Mouse (Mus musculus): ENCODE results near the gene Selenoh. TPM values are rescaled to one million over a fixed set of nuclear protein-coding genes. Genes with fewer than 3 reads are reported as not detected.
A peak's percentile ranks its signal among the peaks of the same experiment; 100 is the strongest.

Selenoh gene
- polyA plus RNA-seq, 1 experiment from 2014 or later = 272 TPM

DNA sequence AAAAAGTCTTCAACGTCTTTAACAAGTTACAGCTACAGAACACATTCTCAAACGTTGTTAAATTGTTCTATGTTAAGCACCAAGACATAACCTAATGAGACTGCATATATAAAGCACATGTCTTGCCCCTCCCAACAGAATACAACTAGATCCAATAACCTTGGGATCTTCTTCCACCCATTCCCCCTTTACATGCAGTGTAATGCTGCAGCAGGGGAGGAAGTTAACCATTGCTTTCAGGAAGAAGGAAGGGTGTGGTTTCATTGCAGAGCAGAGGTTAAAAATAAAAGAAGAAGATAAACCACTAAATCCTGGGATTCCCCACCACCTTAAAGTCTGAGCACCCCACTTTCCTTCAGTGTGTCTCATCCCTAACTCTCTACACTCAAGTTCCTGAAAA lies 47.9 kb downstream of the Selenoh start:
- Histone ChIP-seq H3K27ac (no peak overlapping the region), H3K36me3 (peaks cover 42% of the 10 kb centered on the region), H3K9me3 (no peaks in the 10 kb centered on the region), H3K9ac (replicated peaks) (no peak overlapping the region), H3K4me2 (replicated peaks) (no peak overlapping the region), H3K4me3 (replicated peaks) (no peak overlapping the region), H3K27me3 (no peaks in the 10 kb centered on the region), H3K4me1 (replicated peaks) (no peaks in the 10 kb centered on the region)
- 90% methylated on average over 2 of the region's 2 CpGs for WGBS
- ATAC-seq = no peak

DNA sequence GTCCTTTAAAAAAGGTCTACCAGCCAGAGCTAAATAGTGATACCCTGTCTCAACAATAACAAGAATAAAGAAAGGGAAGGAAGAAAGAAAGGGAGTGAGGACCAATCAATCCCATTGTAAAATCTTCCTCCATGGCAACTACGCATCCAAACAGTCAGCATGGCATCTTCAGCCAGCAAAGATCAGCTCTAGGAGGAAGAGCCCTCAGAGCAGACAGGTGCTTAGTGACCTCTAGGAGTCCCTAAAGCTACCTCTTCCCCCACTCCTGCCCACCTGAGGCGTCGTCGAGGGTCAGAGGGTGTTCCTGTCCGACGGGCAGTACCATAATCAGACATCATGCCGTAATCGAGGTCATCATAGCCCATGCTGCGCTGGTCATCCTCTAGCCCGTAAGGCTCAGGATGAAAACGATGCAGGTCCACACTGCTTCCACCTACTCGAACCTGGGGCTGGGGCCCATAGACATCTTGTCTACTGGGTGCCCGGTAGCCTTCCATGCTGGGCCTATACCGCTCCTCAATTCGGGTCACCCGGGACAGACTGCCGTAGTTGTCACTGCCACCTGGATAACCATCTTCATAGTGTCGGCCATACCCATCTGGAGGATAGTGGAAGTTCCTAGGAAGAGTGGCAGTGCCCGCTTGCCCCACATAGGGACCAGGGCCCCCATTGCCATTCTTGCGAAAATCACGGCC lies 50.8 kb downstream of the Selenoh start:
- no peak overlapping the region for H3K4me3 ChIP-seq (replicated peaks)
- H3K9me3 ChIP-seq = no peaks in the 10 kb centered on the region
- H3K36me3 ChIP-seq = peaks cover 67% of the 10 kb centered on the region
- no peak overlapping the region for H3K27ac ChIP-seq
- H3K4me1 ChIP-seq (replicated peaks) = no peaks in the 10 kb centered on the region
- 0 out of 2 replicates have a peak, but pooled peaks have one; percentile 9 for ATAC-seq
- no peaks in the 10 kb centered on the region for H3K27me3 ChIP-seq
- no peak overlapping the region for H3K4me2 ChIP-seq (replicated peaks)
- 94% methylated on average over 21 of the region's 21 CpGs for WGBS
- H3K9ac ChIP-seq (replicated peaks) = no peak overlapping the region

Other genes starting within 250 kb of the Selenoh start
- 7.0 and 8.5 TPM in 2 replicates for gene Calcrl, start 245.4 kb downstream of the Selenoh start, polyA plus RNA-seq (2015; fragmentation: Nextera tagmentation; extraction: Ambion mirVana)
- 13.6 and 15.0 TPM in 2 replicates for gene Tfpi, start 194.0 kb downstream of the Selenoh start, polyA plus RNA-seq (2015; fragmentation: Nextera tagmentation; extraction: Ambion mirVana)
- 30.4 and 38.0 TPM in 2 replicates for gene Ctnnd1, start 20.0 kb downstream of the Selenoh start, polyA plus RNA-seq (2015; fragmentation: Nextera tagmentation; extraction: Ambion mirVana)
- gene Btbd18, start 11.7 kb downstream of the Selenoh start, polyA plus RNA-seq (2015; fragmentation: Nextera tagmentation; extraction: Ambion mirVana) = 0.35 and 0.42 TPM in 2 replicates
- not detected in 2 replicates for gene Gm28635, start 7.3 kb upstream of the Selenoh start, polyA plus RNA-seq (2015; fragmentation: Nextera tagmentation; extraction: Ambion mirVana)
- gene Med19, start 7.6 kb upstream of the Selenoh start, polyA plus RNA-seq (2015; fragmentation: Nextera tagmentation; extraction: Ambion mirVana) = 49.3 and 53.3 TPM in 2 replicates
- gene Tmx2, start 8.4 kb upstream of the Selenoh start, polyA plus RNA-seq (2015; fragmentation: Nextera tagmentation; extraction: Ambion mirVana) = 226 and 249 TPM in 2 replicates
- 18.3 and 18.9 TPM in 2 replicates for gene Zdhhc5, start 44.4 kb upstream of the Selenoh start, polyA plus RNA-seq (2015; fragmentation: Nextera tagmentation; extraction: Ambion mirVana)
- 32.8 and 34.5 TPM in 2 replicates for gene Clp1, start 56.6 kb upstream of the Selenoh start, polyA plus RNA-seq (2015; fragmentation: Nextera tagmentation; extraction: Ambion mirVana)
- gene Ypel4, start 63.3 kb upstream of the Selenoh start, polyA plus RNA-seq (2015; fragmentation: Nextera tagmentation; extraction: Ambion mirVana) = 30.7 and 32.0 TPM in 2 replicates
- 7.9 and 8.1 TPM in 2 replicates for gene Gm19426, start 72.9 kb upstream of the Selenoh start, polyA plus RNA-seq (2015; fragmentation: Nextera tagmentation; extraction: Ambion mirVana)
- 32.6 and 33.1 TPM in 2 replicates for gene Serping1, start 104.7 kb upstream of the Selenoh start, polyA plus RNA-seq (2015; fragmentation: Nextera tagmentation; extraction: Ambion mirVana)
- gene Ube2l6, start 128.1 kb upstream of the Selenoh start, polyA plus RNA-seq (2015; fragmentation: Nextera tagmentation; extraction: Ambion mirVana) = 15.6 and 16.6 TPM in 2 replicates
- not detected in 2 replicates for gene Smtnl1, start 151.9 kb upstream of the Selenoh start, polyA plus RNA-seq (2015; fragmentation: Nextera tagmentation; extraction: Ambion mirVana)
- 53.6 and 54.5 TPM in 2 replicates for gene Timm10, start 156.2 kb upstream of the Selenoh start, polyA plus RNA-seq (2015; fragmentation: Nextera tagmentation; extraction: Ambion mirVana)
- 2.6 and 3.3 TPM in 2 replicates for gene Slc43a1, start 168.1 kb upstream of the Selenoh start, polyA plus RNA-seq (2015; fragmentation: Nextera tagmentation; extraction: Ambion mirVana)
- gene Rtn4rl2, start 215.9 kb upstream of the Selenoh start, polyA plus RNA-seq (2015; fragmentation: Nextera tagmentation; extraction: Ambion mirVana) = 2.2 and 3.6 TPM in 2 replicates